In the genomic region with DNA sequence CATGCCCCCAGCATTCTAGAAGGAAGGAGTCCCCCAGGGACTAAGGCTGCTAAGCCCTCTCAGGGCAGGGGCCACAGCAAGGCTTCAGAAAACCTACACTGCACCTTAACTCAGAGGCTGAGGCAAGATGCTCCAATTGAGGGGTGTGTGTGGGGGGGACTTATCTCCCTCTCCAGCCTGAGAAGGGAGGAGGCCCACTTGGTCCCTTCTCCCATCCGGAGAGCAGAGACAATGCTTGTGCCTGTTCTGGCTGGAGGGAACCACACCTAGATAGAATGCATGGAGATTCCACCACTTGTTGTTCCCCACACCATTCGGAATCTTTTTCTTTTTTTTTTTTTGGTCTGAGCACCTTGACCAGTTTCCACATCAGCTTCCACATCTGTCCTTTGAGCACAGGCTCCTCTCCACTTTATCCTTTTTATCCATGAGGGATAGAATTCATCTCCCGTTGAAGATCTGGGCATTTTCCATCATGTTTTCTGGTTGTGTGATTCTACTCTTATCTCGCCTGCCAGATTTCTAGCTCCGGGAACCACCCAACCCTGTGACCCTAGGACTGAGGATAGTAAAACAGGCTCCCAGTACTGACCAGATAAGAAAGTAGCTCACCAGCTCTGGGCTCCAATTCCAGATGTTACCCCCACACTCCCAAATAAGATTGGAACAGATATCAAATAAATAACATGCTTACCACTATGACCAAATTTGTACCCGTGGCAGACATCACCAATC, we compare ENCODE assay signal across 22 mouse cellular contexts. TPM values are rescaled to one million over a fixed set of nuclear protein-coding genes. Genes with fewer than 3 reads are reported as not detected.
"Had no signal": no experiment of that assay in that cellular context is flagged by ENCODE, and none has a peak within 500 bp of the region (broad histone marks: within the 10 kb centered on the region; RNA-seq: fewer than 3 reads in every experiment).

No protein-coding gene starts in this region.

- H3K36me3 ChIP-seq: midbrain, embryonic 10.5 days; midbrain, embryonic 12.5 days had no signal

- H3K27ac ChIP-seq: midbrain, embryonic 10.5 days; midbrain, embryonic 12.5 days; neural tube, embryonic 13.5 days; neural tube, embryonic 15.5 days had no signal

- H3K4me3 ChIP-seq: midbrain, embryonic 10.5 days; midbrain, embryonic 12.5 days; myocyte; neural tube, embryonic 13.5 days; neural tube, embryonic 15.5 days had no signal

- H3K4me1 ChIP-seq: neural tube, embryonic 13.5 days had no signal

- DNase-seq: lung, adult 18-20 months; lung, embryonic 14.5 days; lung, postnatal 10 days; lung, postnatal 4 days; midbrain, embryonic 14.5 days; retina, postnatal 1 day; right cerebral cortex, adult 18-20 months; right cerebral cortex, postnatal 25 days; right cerebral cortex, postnatal 4 days; thymus, adult 18-20 months; thymus, postnatal 14 days; thymus, postnatal 36 days had no signal

RNA-seq across cellular contexts. Expression of a gene that starts 24.8 kb away (rescaled TPM):
- polyA plus RNA-seq: liver, embryonic 16.5 days; myocyte had no signal

RNA-seq across cellular contexts. Expression of a gene that starts 38.3 kb away (rescaled TPM):
- polyA plus RNA-seq: lung, embryonic 14.5 days; midbrain, embryonic 12.5 days; neural tube, embryonic 11.5 days had no signal

RNA-seq across cellular contexts. Expression of a gene that starts 52.9 kb away (rescaled TPM):
- polyA plus RNA-seq: liver, embryonic 16.5 days; lung, embryonic 14.5 days; midbrain, embryonic 10.5 days; midbrain, embryonic 12.5 days; midbrain, embryonic 14.5 days; myocyte; neural tube, embryonic 11.5 days; neural tube, embryonic 13.5 days; small intestine, adult 2 months; stomach, embryonic 14.5 days; stomach, embryonic 16.5 days had no signal
